Mouse (Mus musculus) neural tube, embryonic 10.5 days (tissue): Measurements from ENCODE around the gene Limk2.

Experiments
- DNase-seq: peaks from one replicate; pipeline ENCODE4 v3.0.0-alpha.2; 2017; ENCODE audit warnings: low spot score; ENCODE audit errors: extremely low spot score

Limk2 gene

DNA sequence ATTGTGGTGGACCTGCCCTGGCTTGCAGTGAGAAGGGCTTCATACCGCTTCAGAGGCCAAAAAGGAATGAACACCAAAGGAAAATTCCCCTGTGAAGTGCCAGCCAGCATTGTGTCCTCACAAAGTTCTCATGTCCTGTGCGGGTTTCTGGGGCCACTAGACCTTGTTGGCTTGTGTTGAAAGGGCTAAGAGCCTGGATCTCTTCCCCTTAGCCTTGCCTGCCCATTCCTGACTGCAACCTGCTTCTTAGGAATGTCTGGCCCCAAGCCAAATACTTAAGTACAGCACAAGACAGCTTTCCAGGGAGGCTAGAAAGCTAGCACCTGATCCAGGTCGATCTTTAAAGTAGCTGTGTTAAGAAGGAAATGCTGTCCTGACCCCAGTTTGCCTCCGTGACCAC lies 106.2 kb downstream of the Limk2 start:
- no peak for DNase-seq

DNA sequence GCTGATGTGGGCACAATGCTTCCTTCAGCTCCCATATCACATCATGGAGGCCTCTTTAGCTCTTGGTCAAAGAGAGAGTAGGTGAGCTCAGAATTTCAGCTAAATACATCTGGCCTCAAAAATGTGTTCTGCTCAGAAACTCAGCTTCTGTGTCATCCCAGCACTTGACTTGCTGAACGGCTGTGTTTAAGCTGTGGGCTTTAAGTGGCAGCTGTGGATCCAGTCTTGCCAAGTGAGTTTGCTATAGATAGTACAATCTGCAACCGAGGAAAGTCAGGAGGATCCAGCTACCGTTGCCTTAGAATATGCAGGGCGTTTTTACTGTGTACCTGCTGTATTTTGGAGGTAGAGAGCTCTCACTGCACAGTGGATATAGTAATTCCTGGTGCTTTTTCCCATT lies 106.6 kb downstream of the Limk2 start:
- DNase-seq, result no peak

DNA sequence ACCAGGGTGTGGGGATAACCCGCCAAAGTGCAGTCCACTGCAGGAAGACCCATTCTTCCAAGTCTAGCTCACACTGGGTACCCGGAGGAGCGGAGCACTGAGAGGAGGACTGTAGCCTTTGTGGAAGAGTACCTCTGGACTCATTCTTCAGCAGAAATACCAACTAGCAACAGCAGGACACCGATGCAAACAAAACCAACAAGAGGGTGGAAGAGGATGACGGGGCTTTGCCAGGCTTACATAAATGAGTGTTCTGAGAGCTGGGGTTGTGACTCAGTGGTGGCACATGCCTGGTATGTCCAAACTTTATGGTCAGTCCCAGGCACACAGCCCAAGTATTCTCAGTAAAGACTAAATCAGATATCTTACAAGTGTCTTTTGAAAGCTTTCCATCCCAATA lies 107.9 kb downstream of the Limk2 start:
- DNase-seq, result no peak

DNA sequence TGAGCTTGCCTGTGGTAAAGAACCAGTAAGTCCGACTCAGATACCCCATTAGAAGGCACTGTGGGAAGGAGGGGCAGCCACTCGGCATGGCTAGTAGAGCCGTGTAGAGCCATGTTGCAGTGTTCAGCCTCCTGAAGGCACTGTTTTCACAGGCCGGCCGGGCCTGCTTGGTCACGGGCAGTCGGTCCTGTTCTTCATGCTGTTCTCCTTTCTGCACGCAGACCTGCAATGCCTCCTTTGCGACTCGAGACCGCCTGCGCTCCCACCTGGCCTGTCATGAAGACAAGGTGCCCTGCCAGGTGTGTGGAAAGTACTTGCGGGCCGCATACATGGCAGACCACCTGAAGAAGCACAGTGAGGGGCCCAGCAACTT lies 110.2 kb downstream of the Limk2 start:
- no peak for DNase-seq

DNA sequence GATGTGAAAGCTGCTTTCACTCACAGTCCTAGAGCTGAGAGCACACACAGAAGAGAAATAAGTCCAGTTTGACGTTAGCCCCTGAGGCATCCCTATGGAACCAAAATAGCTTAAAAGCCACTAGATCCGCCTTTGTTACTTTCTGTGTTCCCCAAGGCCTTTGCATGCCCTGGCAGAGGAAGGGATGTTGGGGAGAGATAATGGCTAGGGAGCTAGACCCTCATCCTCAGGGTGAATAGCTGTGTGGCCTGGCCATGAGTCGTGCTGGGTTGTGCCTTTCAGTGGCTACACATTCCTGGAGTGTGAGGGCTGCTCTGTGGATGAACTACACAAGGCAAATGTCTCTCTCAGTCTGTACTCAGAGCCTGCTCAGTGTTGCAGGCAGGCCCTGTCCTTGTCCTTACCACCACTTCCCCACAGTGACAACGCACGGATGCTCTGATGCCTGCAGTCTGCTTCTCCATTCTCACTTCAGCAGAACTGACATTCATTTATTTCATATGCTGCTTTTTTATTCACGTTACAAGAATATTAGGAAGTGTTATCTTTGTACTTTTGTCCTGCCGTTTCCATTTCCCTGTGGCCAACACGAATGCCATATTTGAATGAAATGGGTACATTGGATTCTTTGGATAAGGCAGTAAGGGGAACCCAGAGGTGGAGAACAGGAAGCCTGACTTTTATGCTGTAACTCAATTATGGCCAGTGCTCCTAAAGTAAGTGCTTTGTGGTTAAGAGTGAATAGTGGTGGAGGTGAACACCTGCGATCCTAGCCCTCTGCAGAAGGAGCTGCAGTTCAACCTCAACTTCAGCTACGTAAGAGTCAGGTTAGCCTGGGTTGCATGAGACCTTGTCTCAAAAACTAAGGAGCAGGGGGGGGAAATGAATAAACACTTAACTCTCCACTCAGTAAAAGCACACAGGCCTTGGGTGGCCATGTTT lies 110.8 kb downstream of the Limk2 start:
- DNase-seq, result no peak

DNA sequence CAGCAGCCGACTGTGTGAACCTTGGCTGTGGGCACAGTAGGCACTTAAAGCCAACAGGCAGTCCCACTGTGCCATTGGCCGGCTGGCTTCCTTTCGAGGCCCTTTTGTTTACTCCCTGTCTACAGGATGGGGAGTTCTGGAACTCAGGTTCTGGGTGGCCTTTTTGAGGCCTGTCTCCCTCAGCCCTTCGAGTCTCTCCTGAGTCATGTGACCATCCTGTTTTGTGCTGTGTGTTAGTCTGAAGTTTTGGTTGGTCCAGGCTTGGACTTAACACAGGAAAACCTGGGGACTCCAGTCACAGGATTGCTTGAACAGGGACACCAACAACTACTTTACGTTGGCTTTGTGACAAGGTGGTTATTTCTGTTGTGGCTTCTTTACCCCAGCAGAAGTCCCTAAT lies 112.9 kb downstream of the Limk2 start:
- no peak for DNase-seq

DNA sequence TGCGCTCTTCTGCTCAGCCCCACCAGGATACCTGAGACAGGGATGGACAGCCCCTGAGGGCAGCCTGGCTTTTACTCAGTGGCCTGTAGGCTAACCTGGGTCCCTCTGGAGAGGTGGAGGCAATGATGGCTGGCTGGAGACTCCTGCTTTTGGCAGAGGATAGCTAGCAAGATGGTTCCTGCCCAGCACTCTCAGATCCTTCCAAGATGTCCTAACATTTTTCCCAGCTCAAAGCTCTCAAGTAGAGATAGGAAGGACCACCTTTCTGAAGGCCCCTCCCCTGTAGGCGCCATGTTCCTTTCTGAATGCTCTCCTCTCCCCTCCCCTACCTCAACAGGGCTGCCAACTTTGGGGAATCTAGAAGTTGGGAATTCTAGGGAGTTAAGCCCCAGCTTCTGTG lies 114.3 kb downstream of the Limk2 start:
- no peak for DNase-seq
